Mouse (Mus musculus): ENCODE data around the gene Gimap4.
"Not testable (repeated sequence)": the region's sequence is repeated elsewhere in the genome, so short reads cannot be mapped to it uniquely, and the experiment has no call there.

The Gimap4 gene

GRCm38 (mm10) chr6:48675931-48676859, 8.2 kb upstream of the Gimap4 start, which contains the start of gene Gimap9:
Gene Gimap9, plus strand, starts transcription at chr6:48676129.
- DNase-seq (ENCODE audit: low spot score) = peak; percentile 21

GRCm38 (mm10) chr6:48676860-48677415, 7.4 kb upstream of the Gimap4 start:
- DNase-seq (ENCODE audit: low spot score) = no peak

GRCm38 (mm10) chr6:48677492-48678345, 6.6 kb upstream of the Gimap4 start:
- DNase-seq (ENCODE audit: low spot score) = no peak

GRCm38 (mm10) chr6:48678391-48678790, 6.0 kb upstream of the Gimap4 start:
- DNase-seq (ENCODE audit: low spot score) = no peak

- DNase-seq (ENCODE audit: low spot score) = no peak
Observed at GRCm38 (mm10) chr6:48679701-48680100, 4.6 kb upstream of the Gimap4 start.

GRCm38 (mm10) chr6:48680421-48680820, 3.9 kb upstream of the Gimap4 start:
- no peak for DNase-seq (ENCODE audit: low spot score)

- DNase-seq (ENCODE audit: low spot score) = no peak
Observed at GRCm38 (mm10) chr6:48681472-48682090, 2.8 kb upstream of the Gimap4 start.

GRCm38 (mm10) chr6:48682271-48682670, 2.1 kb upstream of the Gimap4 start:
- no peak for DNase-seq (ENCODE audit: low spot score)

GRCm38 (mm10) chr6:48683263-48683821, 1.0 kb upstream of the Gimap4 start:
- DNase-seq (ENCODE audit: low spot score) = not testable (repeated sequence)

GRCm38 (mm10) chr6:48684806-48685205, 457 bp downstream of the Gimap4 start:
- no peak for DNase-seq (ENCODE audit: low spot score)

GRCm38 (mm10) chr6:48685251-48685650, 902 bp downstream of the Gimap4 start:
- no peak for DNase-seq (ENCODE audit: low spot score)

- DNase-seq (ENCODE audit: low spot score) = no peak
Observed at GRCm38 (mm10) chr6:48685694-48686665, 1.6 kb downstream of the Gimap4 start.

- DNase-seq (ENCODE audit: low spot score) = no peak
Observed at GRCm38 (mm10) chr6:48687077-48687476, 2.7 kb downstream of the Gimap4 start.

GRCm38 (mm10) chr6:48689320-48689719, 5.0 kb downstream of the Gimap4 start:
- no peak for DNase-seq (ENCODE audit: low spot score)

- no peak for DNase-seq (ENCODE audit: low spot score)
Observed at GRCm38 (mm10) chr6:48692962-48693361, 8.6 kb downstream of the Gimap4 start.

- DNase-seq (ENCODE audit: low spot score) = no peak
Observed at GRCm38 (mm10) chr6:48696830-48697554, 12.6 kb downstream of the Gimap4 start.

GRCm38 (mm10) chr6:48697555-48697930, 13.2 kb downstream of the Gimap4 start:
- DNase-seq (ENCODE audit: low spot score) = no peak

- DNase-seq (ENCODE audit: low spot score) = no peak
Observed at GRCm38 (mm10) chr6:48698066-48698856, 13.9 kb downstream of the Gimap4 start.

- no peak for DNase-seq (ENCODE audit: low spot score)
Observed at GRCm38 (mm10) chr6:48698888-48699287, 14.5 kb downstream of the Gimap4 start.

All from ovary, postnatal 36 days (tissue).